Mouse (Mus musculus) ES-Bruce4 (cell line): ENCODE data around the gene Pemt.

Experiments
- CTCF ChIP-seq: IDR thresholded peaks from one replicate; pipeline ENCODE4 v1.8.1; 2011; ENCODE audit warnings: low read depth, low read length
- EP300 ChIP-seq: IDR thresholded peaks from 2 replicates; pipeline ENCODE4 v1.6.1; 2011; ENCODE audit warnings: low read depth, low read length; ENCODE audit not compliant: insufficient read depth
- POLR2A ChIP-seq: IDR thresholded peaks from one replicate; pipeline ENCODE4 v1.8.1; 2011; ENCODE audit warnings: low read length; ENCODE audit not compliant: insufficient read depth

DNA sequence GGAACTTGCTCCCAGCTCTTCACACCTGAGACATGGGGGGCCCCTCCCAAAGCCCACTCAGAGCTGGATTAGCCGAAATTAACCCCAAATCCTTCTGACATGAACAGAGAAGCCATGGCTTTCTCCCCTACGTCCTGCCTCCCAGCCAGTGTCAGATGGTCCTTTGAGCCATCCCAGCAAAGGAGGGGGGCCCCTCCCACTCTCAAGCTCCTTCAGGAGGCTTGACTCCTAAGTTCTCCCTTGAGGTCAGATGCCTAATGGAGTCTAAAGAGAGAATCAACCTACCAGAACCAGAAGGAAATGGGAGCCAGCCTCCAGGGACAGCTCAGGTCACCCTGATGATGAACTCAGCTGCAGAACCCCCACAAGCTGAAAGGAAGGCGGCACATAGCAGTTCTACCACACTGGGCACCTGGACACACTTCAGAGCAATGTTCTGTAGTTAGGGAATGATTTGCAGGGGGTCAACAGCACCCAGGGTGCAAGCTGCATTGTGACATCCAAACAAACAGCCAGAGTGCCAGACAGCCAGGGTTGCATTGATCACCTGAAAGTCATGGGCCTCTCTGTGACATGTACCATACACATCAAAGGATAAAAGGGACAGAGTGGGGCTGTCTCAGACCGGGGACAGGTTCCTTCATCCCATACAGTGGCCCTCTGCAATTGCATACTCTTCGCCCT, 9.6 kb downstream of the Pemt start:
- TF ChIP-seq CTCF (no peak), POLR2A (no peak), EP300 (no peak)
